Mouse (Mus musculus) large intestine, adult 2 months (tissue): ENCODE measurements around the gene Ipmk. TPM values are rescaled to one million over a fixed set of nuclear protein-coding genes. Genes with fewer than 3 reads are reported as not detected.

ENCODE experiments used
- DNase-seq: peaks from one replicate; pipeline ENCODE4 v3.0.0-alpha.2; 2012; ENCODE audit warnings: low read depth, low spot score
- WGBS: fragments of 180-500 bp; shearing (Covaris S2); methylation state at CpG from one replicate; pipeline ENCODE4 v1.1.7; 2018; 5-methylcytosine and 5-hydroxymethylcytosine counted together
- polyA plus RNA-seq: library from polyadenylated mRNA; depleted of rRNA; stranded (reverse); fragments of >200 nt; gene quantifications from 2 replicates; pipeline ENCODE4 v1.2.3, GENCODE M21; 2012

Ipmk gene
- polyA plus RNA-seq, 1 experiment, result 47.1 TPM

DNA sequence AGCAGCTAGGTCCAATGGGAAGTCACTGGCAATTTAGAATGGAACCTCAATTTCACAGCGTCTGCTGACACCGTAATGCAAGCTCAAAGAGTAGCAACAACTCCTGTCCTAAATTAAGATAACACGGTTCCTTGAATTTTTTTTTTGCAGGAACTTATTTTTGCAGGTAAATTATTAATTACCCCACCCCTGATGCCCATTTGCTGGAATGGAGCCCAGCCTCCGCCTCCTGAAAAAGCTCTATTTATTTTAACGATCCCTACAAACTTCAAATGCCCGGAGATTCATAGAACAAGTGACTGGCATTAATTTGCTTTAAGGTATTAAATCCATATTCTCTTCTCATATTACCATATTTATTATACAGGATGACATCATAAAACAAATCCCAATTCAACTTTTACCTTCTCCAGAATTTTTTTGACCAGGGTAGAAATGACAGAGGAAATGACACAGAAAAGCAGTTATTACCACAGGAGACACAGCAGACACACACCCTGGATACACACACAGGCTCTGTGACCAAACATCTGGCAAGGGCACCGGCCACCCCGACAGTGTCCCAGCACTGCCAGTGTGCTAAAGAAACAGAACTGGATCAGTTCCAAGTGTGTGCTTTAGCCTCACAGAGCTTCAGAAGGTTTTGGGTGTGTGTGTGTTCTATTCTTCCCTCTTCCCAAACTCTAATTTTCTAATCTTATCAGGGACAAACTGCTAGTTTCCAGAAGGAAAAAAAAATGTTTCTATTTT is 9.2 kb upstream of the Ipmk start:
- DNase-seq, result no peak
- 29% methylated on average over 8 of the region's 8 CpGs for WGBS

- DNase-seq, result no peak
- WGBS, result 34% methylated on average over 4 of the region's 4 CpGs
These were observed 8.1 kb upstream of the Ipmk start for GRCm38 (mm10) chr10:71339463-71339862.

GRCm38 (mm10) chr10:71340195-71340594 is 7.4 kb upstream of the Ipmk start:
- no peak for DNase-seq
- 50% methylated on average over 2 of the region's 2 CpGs for WGBS

- WGBS, result 85% methylated on average over 9 of the region's 9 CpGs
- no peak for DNase-seq
These were observed 6.3 kb upstream of the Ipmk start for GRCm38 (mm10) chr10:71341290-71341689.

DNA sequence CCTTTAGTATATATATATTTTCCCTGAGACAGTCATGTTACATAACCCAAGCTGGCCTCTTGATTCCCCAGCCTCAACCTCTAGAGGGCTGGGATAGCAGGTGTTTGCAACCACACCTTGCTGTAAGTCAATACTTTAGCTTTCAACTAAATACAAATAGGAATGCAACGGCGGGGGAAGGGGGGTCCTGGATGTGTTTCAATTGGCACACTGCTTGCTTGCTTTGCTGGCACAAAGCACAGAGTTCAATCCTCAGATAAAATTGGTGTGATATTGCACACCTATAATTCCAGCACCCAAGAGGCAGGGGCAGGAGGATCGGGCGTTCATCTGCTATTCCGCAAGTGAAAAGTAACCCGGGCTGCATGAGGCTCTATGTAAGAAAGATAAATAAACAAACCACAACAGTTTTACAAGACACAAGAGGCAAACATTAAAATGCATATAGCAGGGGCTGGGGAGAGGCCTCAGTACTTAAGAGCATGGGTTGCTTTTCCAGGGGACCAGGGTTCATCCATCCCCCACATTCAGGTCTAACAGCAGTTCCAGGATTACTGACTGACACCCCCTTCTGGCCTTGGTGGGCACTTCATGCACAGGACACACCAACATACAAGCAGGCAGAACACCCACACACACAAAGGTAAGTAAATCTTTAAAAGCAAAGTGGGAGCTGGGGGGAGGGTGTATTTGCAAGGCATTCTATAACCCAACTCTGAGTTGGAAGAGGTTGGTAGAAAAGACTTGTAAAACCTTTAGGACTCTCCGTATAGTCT is 5.3 kb upstream of the Ipmk start:
- DNase-seq, result no peak
- WGBS, result 26% methylated on average over 7 of the region's 7 CpGs

DNA sequence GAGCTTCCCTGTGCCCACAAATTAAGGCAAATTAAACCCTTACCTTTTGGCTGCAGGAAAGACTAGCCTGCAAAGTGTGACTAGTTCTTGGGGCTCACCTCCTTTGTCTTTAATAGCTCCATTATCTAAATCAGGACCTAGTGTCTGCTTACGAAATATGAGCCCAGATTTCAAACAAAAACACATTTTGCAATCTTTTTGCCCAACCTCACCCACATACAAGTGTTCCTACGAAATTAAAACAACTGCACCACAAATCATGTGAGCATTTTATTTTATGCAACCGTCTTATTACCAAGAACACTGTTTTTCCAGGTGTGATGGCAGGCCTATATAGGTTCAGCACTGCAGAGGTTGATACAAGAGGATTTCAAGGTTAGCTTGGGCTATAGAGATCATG is 4.4 kb upstream of the Ipmk start:
- WGBS, result 71% methylated on average over 3 of the region's 3 CpGs
- no peak for DNase-seq

- DNase-seq, result no peak
- 23% methylated on average over 14 of the region's 14 CpGs for WGBS
These were observed 3.8 kb upstream of the Ipmk start for GRCm38 (mm10) chr10:71343567-71344265.

DNA sequence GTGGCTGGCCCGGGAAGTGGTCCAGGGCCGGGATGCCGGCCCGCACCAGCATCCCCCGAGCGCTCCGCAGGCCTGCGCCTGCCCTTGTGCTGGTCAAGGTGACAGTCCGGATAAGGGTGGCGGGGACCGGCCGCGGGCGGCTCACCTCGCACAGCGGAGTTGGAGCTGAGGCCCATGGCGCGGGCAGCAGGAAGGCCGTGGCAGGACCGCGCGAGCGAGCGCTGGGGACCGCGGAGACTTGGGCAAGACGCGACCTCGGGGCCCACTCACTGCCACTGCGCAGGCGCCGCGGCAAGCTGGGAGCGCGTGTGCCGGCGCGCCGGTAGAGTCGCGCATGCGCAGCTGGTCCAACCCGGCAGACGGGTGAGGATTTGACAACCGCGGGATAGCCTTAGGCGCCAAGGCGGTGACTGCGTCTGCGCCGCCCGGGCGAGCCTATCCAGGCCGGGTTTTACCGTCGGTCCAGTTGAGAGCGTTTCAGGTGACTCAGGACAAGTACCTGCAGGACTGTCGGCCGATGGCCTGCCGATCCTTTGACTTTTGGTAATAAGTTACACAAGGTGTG is 2.9 kb upstream of the Ipmk start, which contains the start of gene Cisd1:
Gene Cisd1, minus strand, starts transcription at position 376 of the 565 bp plus-strand sequence.
- no peak for DNase-seq
- WGBS, result under 1% methylated on average over 60 of the region's 60 CpGs

GRCm38 (mm10) chr10:71346106-71346505 is 1.5 kb upstream of the Ipmk start:
- DNase-seq, result no peak
- 57% methylated on average over 2 of the region's 2 CpGs for WGBS

GRCm38 (mm10) chr10:71346722-71347508 is 648 bp upstream of the Ipmk start:
- no peak for DNase-seq
- WGBS, result 13% methylated on average over 13 of the region's 13 CpGs

- under 1% methylated on average over 47 of the region's 48 CpGs for WGBS
- no peak for DNase-seq
These were observed 537 bp downstream of the Ipmk start for GRCm38 (mm10) chr10:71347964-71348636.

DNA sequence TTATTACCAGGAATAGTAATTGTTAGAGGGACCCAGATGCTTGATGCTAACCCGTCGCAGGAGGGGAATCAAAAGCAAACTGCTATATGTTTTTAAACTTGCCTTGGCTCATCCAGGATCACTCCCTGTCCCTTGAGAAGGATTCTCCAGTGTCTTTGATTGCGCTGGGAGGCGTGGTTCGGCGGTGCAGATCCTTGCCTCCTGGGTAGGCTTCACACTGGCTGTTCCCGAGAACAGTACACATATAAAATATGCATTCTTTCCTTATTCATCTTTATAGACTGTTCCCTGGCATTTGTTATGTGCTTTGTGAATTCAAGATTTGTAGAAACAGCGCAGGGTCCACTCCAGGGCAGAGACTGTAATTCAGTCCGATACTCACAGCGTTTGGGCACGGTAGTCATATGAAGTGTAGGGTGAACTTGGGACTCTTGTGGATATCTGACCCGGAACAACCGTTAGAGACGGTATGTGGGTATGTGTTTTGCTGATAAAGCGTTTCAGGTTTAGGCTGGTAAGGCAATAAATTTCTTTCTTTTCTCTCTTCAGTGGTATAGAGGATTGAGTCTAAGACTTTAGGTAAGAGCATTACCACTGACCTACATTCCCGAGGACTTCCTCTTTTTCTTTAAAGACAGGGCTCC is 1.2 kb downstream of the Ipmk start:
- 5% methylated on average over 16 of the region's 16 CpGs for WGBS
- no peak for DNase-seq

DNA sequence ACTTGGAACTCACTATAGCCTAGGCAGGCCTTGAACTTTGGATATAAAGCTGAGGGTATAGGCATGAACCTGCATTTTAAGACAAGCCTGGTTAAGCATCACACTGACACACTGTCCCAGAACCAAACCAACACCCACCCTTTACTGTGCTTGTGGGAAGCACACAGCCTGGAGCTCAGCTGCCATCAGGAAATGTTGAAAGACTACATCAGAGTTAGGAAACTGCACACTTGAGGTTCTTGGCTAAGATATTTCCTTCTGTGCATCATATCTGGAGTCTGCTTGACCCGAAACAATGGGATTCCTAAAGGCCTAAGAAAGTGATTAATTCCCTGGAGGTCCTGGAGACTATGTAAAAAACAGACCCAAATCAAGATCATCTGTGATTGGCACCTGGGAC is 1.7 kb downstream of the Ipmk start:
- WGBS, result 62% methylated on average over 1 of the region's 1 CpGs
- DNase-seq, result no peak

- 95% methylated on average over 7 of the region's 7 CpGs for WGBS
- DNase-seq, result no peak
These were observed 3.7 kb downstream of the Ipmk start for GRCm38 (mm10) chr10:71351301-71351700.

- 74% methylated on average over 9 of the region's 9 CpGs for WGBS
- DNase-seq, result no peak
These were observed 6.3 kb downstream of the Ipmk start for GRCm38 (mm10) chr10:71353850-71354249.

DNA sequence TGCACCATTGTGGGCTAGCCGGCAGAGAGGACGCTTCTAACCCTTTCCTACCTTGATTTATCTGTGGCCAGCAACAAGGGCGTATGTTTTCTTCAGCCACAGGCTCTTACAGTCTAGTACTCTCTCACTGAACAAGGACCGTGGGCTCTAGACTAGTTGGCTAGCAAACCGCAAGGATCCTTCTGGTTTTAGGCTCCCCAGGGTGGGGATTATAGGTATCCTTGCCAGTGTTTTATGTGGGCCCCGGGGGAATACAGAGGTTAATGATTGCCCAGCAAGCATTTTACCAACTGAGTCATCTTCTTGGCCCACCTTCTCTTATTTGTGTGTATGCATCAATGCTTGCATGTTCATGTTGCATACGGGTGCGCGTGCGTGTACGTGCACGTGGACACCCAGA is 7.4 kb downstream of the Ipmk start:
- 83% methylated on average over 12 of the region's 12 CpGs for WGBS
- DNase-seq, result no peak

DNA sequence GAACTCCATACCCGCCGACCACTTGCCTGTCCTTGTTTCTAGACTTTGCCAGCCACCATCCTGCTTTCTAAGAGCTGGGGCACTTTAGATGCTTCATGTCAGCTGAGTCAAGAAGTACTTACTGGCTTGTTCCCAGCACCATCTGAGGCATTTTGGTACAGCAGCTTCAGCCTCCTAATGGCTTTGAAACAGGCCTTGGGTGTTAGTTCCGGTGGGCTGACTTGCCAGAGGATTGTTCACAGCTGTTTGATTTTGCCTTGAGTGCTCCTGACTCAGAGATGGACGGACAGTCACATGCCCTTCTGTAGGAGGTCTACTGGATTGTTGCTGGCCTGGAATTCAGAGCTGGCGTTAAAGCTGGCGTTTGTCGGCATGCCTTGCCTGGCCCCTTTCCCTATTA is 13.5 kb downstream of the Ipmk start:
- no peak for DNase-seq
- 86% methylated on average over 7 of the region's 7 CpGs for WGBS

- 66% methylated on average over 18 of the region's 18 CpGs for WGBS
- no peak for DNase-seq
These were observed 14.4 kb downstream of the Ipmk start for GRCm38 (mm10) chr10:71361836-71362562.
